Mouse (Mus musculus): ENCODE measurements at regions not wholly inside any gene's neighbourhood (a gene's known extent, or its start where the extent isn't known, plus 50 kb on each side); places are given as distances from the start of the nearest gene placed in this dataset.

DNA sequence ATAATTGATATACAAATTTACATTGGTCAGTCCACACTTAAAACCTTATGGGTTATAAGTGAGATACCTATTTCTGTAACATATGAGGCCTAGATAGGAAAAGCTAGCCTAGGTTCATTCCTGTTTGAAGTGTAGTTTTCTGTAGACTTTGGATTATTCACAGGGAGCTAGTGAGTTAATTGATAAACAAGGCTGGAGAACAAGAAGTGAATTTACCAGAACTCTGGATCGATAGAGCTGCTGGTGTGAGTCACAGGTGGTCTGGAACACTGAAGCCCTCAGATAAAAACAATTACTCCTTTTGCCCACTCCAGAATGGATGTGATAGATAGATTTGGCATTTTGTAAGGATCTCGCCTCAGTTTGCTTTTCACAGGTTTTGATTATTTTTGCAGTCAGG, 62.0 kb upstream of the Rtl1 start:
- no peak for DNase-seq (ENCODE audit: low spot score in 2 of 2)

DNA sequence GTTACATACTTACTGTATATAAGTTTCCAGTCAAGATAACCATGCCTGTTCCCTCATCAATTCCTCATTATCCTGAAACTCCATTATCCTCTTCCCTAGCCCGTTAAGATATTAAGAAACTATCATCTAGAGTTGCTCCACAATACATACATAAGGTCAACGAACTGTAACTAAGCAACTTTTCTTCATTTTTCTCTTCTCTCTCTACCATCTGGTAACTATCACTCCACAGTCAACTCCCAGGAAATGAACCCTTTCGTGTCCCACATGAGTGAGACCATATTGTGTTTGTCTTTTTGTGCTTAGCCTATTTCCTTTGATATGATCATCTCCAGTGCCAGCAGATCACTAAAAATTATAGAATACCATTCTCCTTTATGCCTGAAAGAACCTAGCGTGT, 74.6 kb upstream of the Rtl1 start:
- DNase-seq (ENCODE audit: low spot score in 2 of 2) = no peak

GRCm38 (mm10) chr12:109694046-109694445, 93.9 kb upstream of the Rtl1 start:
- DNase-seq (ENCODE audit: low spot score in 2 of 2) = no peak

DNA sequence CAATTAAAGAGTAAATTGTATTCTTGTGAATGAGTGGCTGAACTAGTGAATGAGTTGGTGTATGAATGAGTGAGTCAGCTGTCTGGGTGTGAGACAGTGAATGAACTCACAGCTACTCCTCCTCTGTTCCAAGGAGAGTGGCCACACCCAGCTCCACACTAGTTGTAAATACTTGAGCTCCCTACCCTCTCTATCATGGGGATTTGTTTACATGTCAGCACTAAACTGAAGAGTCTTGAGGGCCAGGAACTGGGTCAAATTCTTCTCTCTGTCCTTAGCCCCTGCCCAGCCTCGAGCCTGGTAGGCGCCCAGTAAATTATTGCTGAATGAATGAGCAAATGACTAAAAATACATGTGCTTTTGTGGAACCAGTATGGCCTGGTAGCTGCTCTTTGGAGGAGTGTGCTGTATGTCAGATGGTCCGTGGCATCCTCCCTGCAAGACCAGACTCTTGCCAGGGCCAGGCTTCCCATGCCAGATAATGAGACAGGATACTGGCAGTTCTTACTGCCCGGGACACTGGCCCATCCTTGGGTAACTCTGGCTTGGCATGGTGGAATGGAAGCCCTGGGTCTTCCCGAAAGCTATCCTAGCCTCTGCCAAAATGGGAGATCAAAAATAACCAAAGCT, 94.8 kb upstream of the Rtl1 start:
- DNase-seq (ENCODE audit: low spot score in 2 of 2) = no peak

GRCm38 (mm10) chr12:109706820-109707219, 106.7 kb upstream of the Rtl1 start:
- DNase-seq (ENCODE audit: low spot score in 2 of 2) = peak in 1 of 2 experiments; percentile 26

DNA sequence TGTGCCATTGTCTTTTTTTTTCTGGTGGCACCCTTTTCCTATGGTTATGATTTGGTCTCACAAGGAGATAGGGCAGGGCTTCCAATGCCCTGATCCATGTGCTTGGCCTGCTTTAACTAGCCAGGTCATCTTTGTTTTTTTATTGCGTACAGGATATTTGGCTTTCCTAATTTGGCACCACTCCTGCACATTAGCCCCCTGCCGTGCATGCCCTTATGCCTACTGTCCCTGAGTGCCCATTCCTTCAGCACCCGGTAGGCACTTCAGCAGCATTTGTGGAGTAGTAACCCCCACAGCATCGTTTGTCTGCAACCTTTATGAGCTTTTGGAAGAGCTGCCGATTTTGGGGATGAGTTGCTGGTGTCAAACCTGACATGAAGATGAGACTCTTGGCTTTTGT, 109.5 kb upstream of the Rtl1 start:
- no peak for DNase-seq (ENCODE audit: low spot score in 2 of 2)

DNA sequence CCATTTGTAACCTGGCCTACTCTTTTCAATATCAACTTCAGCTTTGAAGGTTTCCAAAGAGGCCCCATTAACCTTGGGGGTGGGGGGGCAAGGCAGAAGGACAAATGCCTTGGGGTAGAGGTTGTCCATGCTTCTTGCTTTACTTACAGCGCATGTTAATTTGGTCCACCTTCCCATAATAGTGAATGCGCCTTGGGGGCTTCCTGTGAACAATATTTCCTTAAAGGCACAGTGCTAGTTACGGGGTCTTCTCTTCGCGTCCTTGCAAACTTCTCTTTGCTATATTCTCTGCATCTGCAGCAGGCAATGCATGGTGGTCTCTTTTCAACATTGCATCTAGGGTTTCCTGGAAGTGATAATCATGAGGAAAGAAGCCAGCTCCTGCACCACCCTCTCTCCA, 111.3 kb upstream of the Rtl1 start:
- peak in 1 of 2 experiments; percentile 17 for DNase-seq (ENCODE audit: low spot score in 2 of 2)

GRCm38 (mm10) chr12:109711946-109712345, 111.8 kb upstream of the Rtl1 start:
- DNase-seq (ENCODE audit: low spot score in 2 of 2) = peak in 1 of 2 experiments; percentile 39

GRCm38 (mm10) chr12:109712386-109712785, 112.3 kb upstream of the Rtl1 start:
- peak in 1 of 2 experiments; percentile 21 for DNase-seq (ENCODE audit: low spot score in 2 of 2)

- peak in 1 of 2 experiments; percentile 15 for DNase-seq (ENCODE audit: low spot score in 2 of 2)
These were observed 112.9 kb upstream of the Rtl1 start for GRCm38 (mm10) chr12:109713041-109713440.

DNA sequence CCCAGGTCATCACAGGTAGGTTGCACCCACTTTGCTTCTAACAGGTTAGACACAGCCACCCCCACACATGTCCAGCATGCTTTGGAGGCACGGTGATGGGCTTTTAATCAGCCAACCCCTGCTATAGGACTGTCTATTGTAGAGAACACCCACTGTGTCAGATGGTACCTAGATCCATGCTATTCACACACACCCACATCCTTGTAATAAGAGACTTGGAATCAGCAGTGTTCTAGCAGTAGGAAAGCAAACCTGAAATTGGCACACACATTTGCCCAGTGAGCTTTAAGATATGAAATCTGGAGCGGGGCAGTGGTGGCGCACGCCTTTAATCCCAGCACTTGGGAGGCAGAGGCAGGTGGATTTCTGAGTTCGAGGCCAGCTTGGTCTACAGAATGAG, 113.9 kb upstream of the Rtl1 start:
- DNase-seq (ENCODE audit: low spot score in 2 of 2) = peak in 1 of 2 experiments; percentile 15

DNA sequence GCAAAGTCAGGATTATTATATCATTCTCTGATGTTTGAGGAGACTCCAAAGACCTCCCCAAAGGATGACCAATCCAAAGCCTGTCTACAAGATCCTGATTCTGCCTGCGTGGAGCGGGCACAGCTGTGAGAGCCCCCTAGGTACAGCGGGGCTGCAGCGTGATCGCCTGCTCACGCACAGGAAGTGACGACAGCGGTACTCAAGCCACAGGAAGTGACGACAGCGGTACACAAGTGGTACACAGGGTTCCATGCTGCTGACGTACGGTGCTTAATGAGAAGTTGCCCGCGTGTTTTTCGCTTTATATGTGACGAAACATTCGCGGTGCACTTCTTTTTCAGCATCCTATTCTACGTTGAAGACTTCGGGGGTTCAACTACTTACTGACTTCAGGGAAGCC, 116.9 kb upstream of the Rtl1 start:
- no peak for DNase-seq (ENCODE audit: low spot score in 2 of 2)

DNA sequence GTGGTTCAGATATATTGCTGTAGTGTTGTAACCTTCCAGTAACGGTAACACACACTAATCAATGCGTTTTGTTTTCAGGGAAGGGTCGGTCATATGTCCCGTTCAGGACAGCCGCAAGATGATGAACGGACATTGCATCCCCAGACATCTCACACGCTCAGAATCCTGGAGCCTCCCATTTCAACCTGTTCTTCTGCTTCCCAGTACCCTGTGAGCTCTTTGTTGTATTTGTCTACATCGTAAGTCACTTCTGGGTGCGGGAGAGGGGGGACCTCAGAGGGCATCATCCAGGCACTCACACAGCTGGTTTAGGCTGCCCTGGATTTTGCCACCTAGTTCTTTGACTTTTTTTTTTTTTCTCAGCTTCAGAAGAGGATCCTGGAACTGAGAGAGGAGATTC, 117.9 kb upstream of the Rtl1 start:
- DNase-seq (ENCODE audit: low spot score in 2 of 2) = no peak

DNA sequence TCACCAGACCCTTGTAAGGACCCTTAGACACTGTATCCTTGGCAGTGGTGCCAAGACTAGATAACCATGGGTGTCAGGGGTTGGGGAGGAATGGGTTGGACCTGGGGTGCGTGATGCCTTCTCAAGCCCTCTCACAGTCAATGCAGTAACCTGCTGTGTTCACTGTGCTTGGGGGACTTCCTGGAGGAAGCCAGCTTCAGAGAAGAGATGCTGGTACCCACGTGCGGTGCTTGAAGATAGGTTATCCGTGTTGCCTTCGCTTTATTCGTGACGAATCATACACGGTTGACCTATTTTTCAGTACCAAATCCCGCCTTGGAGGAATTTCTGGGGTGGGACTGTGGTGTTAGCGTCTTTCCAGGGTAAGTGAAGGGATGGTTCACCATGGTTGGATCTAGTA, 138.1 kb upstream of the Rtl1 start:
- DNase-seq (ENCODE audit: low spot score in 2 of 2) = no peak

DNA sequence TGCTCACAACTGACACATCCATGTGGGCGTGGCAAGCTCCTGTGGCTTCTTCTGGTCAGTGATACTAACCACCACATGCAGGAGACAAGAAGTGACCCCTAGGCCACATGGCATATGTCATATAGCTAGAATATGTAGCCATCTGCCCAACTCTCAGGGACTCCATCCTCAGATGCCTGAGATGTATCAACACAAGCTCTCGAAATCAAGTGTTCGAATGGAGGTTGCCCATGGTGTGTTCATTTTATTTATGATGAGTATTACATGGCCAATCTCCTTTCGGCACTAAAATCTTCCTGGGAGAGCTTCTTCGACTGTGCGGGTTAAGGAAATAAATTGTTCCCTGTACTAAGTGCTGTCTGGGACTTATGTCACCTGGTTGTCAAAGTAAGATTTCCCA, 138.8 kb upstream of the Rtl1 start:
- no peak for DNase-seq (ENCODE audit: low spot score in 2 of 2)

- peak in 1 of 2 experiments; percentile 19 for DNase-seq (ENCODE audit: low spot score in 2 of 2)
These were observed 142.4 kb upstream of the Rtl1 start for GRCm38 (mm10) chr12:109742486-109742885.

DNA sequence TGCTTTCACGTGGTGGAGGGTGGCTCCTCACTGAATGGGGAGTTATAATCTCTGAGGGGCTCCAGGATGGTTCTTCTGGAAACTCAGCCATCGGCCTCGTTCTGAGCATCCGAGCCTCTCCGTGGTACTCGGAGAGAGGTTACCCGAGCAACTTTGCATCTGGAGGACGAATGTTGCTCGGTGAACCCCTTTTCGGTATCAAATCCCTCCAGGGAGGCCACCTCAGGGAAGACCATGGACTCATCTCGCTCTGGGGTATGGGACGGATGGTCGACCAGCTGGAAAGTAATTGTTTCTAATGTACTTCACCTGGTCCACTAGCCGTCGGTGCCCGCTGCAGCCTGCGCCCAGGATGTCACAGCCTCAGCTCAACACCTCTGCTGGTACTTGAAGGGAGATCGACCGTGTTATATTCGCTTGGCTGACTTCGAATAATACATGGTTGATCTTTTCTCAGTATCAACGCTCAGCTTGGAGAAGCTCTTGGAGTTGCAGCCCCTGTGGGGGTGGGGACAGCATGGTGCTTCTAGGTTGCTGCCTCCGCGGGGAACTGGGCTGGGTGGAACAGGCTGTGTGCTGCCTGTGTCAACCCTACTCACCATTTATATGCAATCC, 143.0 kb upstream of the Rtl1 start:
- peak in 1 of 2 experiments; percentile 23 for DNase-seq (ENCODE audit: low spot score in 2 of 2)

- no peak for DNase-seq (ENCODE audit: low spot score in 2 of 2)
These were observed 144.1 kb upstream of the Rtl1 start for GRCm38 (mm10) chr12:109744186-109744585.

GRCm38 (mm10) chr12:109745731-109746484, 145.8 kb upstream of the Rtl1 start:
- DNase-seq (ENCODE audit: low spot score in 2 of 2) = peak; percentile 23 to 35

- DNase-seq (ENCODE audit: low spot score in 2 of 2) = peak; percentile 8 to 19
These were observed 147.1 kb upstream of the Rtl1 start for GRCm38 (mm10) chr12:109747201-109747600.

GRCm38 (mm10) chr12:109747776-109748175, 147.6 kb upstream of the Rtl1 start:
- peak; percentile 19 to 24 for DNase-seq (ENCODE audit: low spot score in 2 of 2)

- peak; percentile 75 to 78 for DNase-seq (ENCODE audit: low spot score in 2 of 2)
These were observed 148.4 kb upstream of the Rtl1 start for GRCm38 (mm10) chr12:109748326-109749059.

Data from right cerebral cortex, postnatal 10 days (tissue).